Mouse (Mus musculus) MEL (cell line): ENCODE results near the gene Insrr. TPM values are rescaled to one million over a fixed set of nuclear protein-coding genes. Genes with fewer than 3 reads are reported as not detected.

Experiments
- DNase-seq: peaks from one replicate; pipeline ENCODE4 v3.0.0; 2011; ENCODE audit warnings: low read depth, low spot score
- H3K27ac ChIP-seq: 2 replicates; pipeline ENCODE4 v1.5.1; 2012; ENCODE audit warnings: low read depth, mild to moderate bottlenecking, control low read depth, low read length, moderate library complexity; ENCODE audit not compliant: control insufficient read depth
- H3K27me3 ChIP-seq, 2 experiments: fragments of 150-350 bp in 1 of 2; sonication (generic) in 1 of 2; 2 replicates each; pipeline ENCODE4 v1.6.1; 2012; ENCODE audit warnings: low read length in 2 of 2, mild to moderate bottlenecking in 2 of 2, improper control_type of control experiment in 1 of 2, moderate library complexity in 1 of 2; ENCODE audit not compliant: insufficient read depth in 2 of 2, control insufficient read depth in 1 of 2
- H3K36me3 ChIP-seq, 2 experiments: 2 replicates each; pipeline ENCODE4 v1.6.1; 2012 to 2014; ENCODE audit warnings: low read length in 2 of 2, improper control_type of control experiment in 1 of 2, inconsistent platforms in 1 of 2, mild to moderate bottlenecking in 1 of 2; ENCODE audit not compliant: insufficient read depth in 2 of 2, control insufficient read depth in 1 of 2
- H3K4me1 ChIP-seq, 2 experiments: fragments of 150-350 bp in 1 of 2; sonication (generic) in 1 of 2; 2 replicates each; pipeline ENCODE4 v1.6.1; 2012; ENCODE audit warnings: low read length in 2 of 2, improper control_type of control experiment in 1 of 2, mild to moderate bottlenecking in 1 of 2; ENCODE audit not compliant: insufficient read depth in 2 of 2, control insufficient read depth in 1 of 2
- H3K4me3 ChIP-seq, 2 experiments: fragments of 150-350 bp in 1 of 2; sonication (generic) in 1 of 2; 2 replicates each; pipeline ENCODE4 v1.5.1; 2012; ENCODE audit warnings: low read depth in 2 of 2, low read length in 2 of 2, mild to moderate bottlenecking in 2 of 2, moderate library complexity in 2 of 2, control low read depth in 1 of 2, improper control_type of control experiment in 1 of 2; ENCODE audit not compliant: control insufficient read depth in 1 of 2, insufficient read depth in 1 of 2
- H3K79me2 ChIP-seq: 2 replicates; pipeline ENCODE4 v1.6.1; 2012; ENCODE audit warnings: mild to moderate bottlenecking, low read length, moderate library complexity; ENCODE audit not compliant: control insufficient read depth, poor library complexity, insufficient read depth
- H3K9ac ChIP-seq: 2 replicates; pipeline ENCODE4 v1.6.1; 2012; ENCODE audit warnings: low read depth, mild to moderate bottlenecking, control low read depth, low read length, moderate library complexity; ENCODE audit not compliant: control insufficient read depth, poor library complexity, severe bottlenecking
- H3K9me3 ChIP-seq: fragments of 150-350 bp; sonication (generic); replicated peaks from 2 replicates; pipeline ENCODE4 v1.6.1; 2012; ENCODE audit warnings: mild to moderate bottlenecking, low read length, improper control_type of control experiment, moderate library complexity; ENCODE audit not compliant: insufficient read depth
- CHD1 ChIP-seq: IDR thresholded peaks from 2 replicates; pipeline ENCODE4 v1.6.1; 2012; ENCODE audit warnings: low read depth, mild to moderate bottlenecking, inconsistent platforms, low read length, improper control_type of control experiment
- CHD2 ChIP-seq: IDR thresholded peaks from 2 replicates; pipeline ENCODE4 v1.6.1; 2011; ENCODE audit warnings: low read length, improper control_type of control experiment
- CTCF ChIP-seq, 3 experiments: IDR thresholded peaks in 2 of 3; conservative IDR thresholded peaks in 1 of 3; 2 replicates each; pipeline ENCODE4 v1.5.1; 2011 to 2012; ENCODE audit warnings: low read length in 3 of 3, low read depth in 2 of 3, mild to moderate bottlenecking in 2 of 3, improper control_type of control experiment in 1 of 3, inconsistent platforms in 1 of 3, mixed read lengths in 1 of 3, moderate library complexity in 1 of 3; ENCODE audit not compliant: control insufficient read depth in 1 of 3, insufficient read depth in 1 of 3, poor library complexity in 1 of 3, severe bottlenecking in 1 of 3
- E2F4 ChIP-seq: IDR thresholded peaks from 2 replicates; pipeline ENCODE4 v1.6.1; 2011; ENCODE audit warnings: low read depth, low read length, improper control_type of control experiment, borderline replicate concordance
- ELF1 ChIP-seq: IDR thresholded peaks from 2 replicates; pipeline ENCODE4 v1.6.1; 2014; ENCODE audit warnings: low read depth, mild to moderate bottlenecking, inconsistent platforms, low read length, improper control_type of control experiment, moderate library complexity
- HCFC1 ChIP-seq: IDR thresholded peaks from 2 replicates; pipeline ENCODE4 v1.6.1; 2012; ENCODE audit warnings: low read depth, mild to moderate bottlenecking, inconsistent platforms, low read length, improper control_type of control experiment, moderate library complexity
- JUND ChIP-seq: IDR thresholded peaks from 2 replicates; pipeline ENCODE4 v1.6.1; 2011; ENCODE audit warnings: low read depth, mild to moderate bottlenecking, improper control_type of control experiment, low read length
- KAT2A ChIP-seq: conservative IDR thresholded peaks from 2 replicates; pipeline ENCODE4 v1.6.1; 2012; ENCODE audit warnings: low read depth, low read length, improper control_type of control experiment, inconsistent platforms
- MAFK ChIP-seq: IDR thresholded peaks from 2 replicates; pipeline ENCODE4 v1.6.1; 2011; ENCODE audit warnings: low read depth, mild to moderate bottlenecking, low read length, improper control_type of control experiment, borderline replicate concordance
- MAZ ChIP-seq: IDR thresholded peaks from 2 replicates; pipeline ENCODE4 v1.6.1; 2012; ENCODE audit warnings: low read depth, mild to moderate bottlenecking, inconsistent platforms, low read length, improper control_type of control experiment
- MXI1 ChIP-seq: IDR thresholded peaks from 2 replicates; pipeline ENCODE4 v1.6.1; 2011; ENCODE audit warnings: mild to moderate bottlenecking, low read depth, low read length, improper control_type of control experiment
- MYC ChIP-seq: IDR thresholded peaks from 2 replicates; pipeline ENCODE4 v1.6.1; 2011; ENCODE audit warnings: low read depth, mild to moderate bottlenecking, low read length, improper control_type of control experiment, moderate library complexity
- NRF1 ChIP-seq: IDR thresholded peaks from 2 replicates; pipeline ENCODE4 v1.6.1; 2014; ENCODE audit warnings: low read depth, mild to moderate bottlenecking, inconsistent platforms, low read length, improper control_type of control experiment, moderate library complexity; ENCODE audit not compliant: poor library complexity, insufficient read depth, severe bottlenecking
- POLR2AphosphoS5 ChIP-seq: IDR thresholded peaks from 2 replicates; pipeline ENCODE4 v1.6.1; 2012; ENCODE audit warnings: low read depth, borderline replicate concordance, mild to moderate bottlenecking, inconsistent platforms, low read length, moderate library complexity, mixed read lengths
- RAD21 ChIP-seq: IDR thresholded peaks from 2 replicates; pipeline ENCODE4 v1.6.1; 2011; ENCODE audit warnings: mild to moderate bottlenecking, low read depth, low read length, improper control_type of control experiment
- SIN3A ChIP-seq: IDR thresholded peaks from 2 replicates; pipeline ENCODE4 v1.6.1; 2012; ENCODE audit warnings: low read length, improper control_type of control experiment, inconsistent platforms
- TCF12 ChIP-seq: IDR thresholded peaks from 2 replicates; pipeline ENCODE4 v1.6.1; 2014; ENCODE audit warnings: low read depth, mild to moderate bottlenecking, inconsistent platforms, low read length, improper control_type of control experiment, moderate library complexity
- UBTF ChIP-seq: IDR thresholded peaks from 2 replicates; pipeline ENCODE4 v1.6.1; 2012; ENCODE audit warnings: low read depth, mild to moderate bottlenecking, inconsistent platforms, low read length, improper control_type of control experiment, moderate library complexity, borderline replicate concordance; ENCODE audit not compliant: insufficient read depth
- USF2 ChIP-seq, 2 experiments: IDR thresholded peaks; 2 replicates each; pipeline ENCODE4 v1.6.1; 2011 to 2012; ENCODE audit warnings: improper control_type of control experiment in 2 of 2, low read length in 2 of 2, borderline replicate concordance in 1 of 2, inconsistent platforms in 1 of 2, low read depth in 1 of 2, mild to moderate bottlenecking in 1 of 2; ENCODE audit not compliant: insufficient read depth in 1 of 2
- ZC3H11A ChIP-seq: IDR thresholded peaks from 2 replicates; pipeline ENCODE4 v1.6.1; 2012; ENCODE audit warnings: low read depth, mild to moderate bottlenecking, inconsistent platforms, low read length, improper control_type of control experiment
- polyA plus RNA-seq, 2 experiments: library from polyadenylated mRNA; stranded (reverse) in 1 of 2; unstranded in 1 of 2; fragments of >175 nt in 1 of 2; fragments of >200 nt in 1 of 2; gene quantifications; 2 replicates each; pipeline versions ENCODE4 v1.2.1 to v1.2.4; 2012; ENCODE audit warnings: low replicate concordance in 2 of 2, low read depth in 1 of 2; ENCODE audit not compliant: insufficient read length in 2 of 2, insufficient read depth in 1 of 2, missing spikeins in 1 of 2
- total RNA-seq: library from RNA; depleted of rRNA; stranded (reverse); fragments of 300-350 nt; gene quantifications from 2 replicates; pipeline ENCODE4 v1.2.3, GENCODE M21; 2012

Gene Insrr
- total and polyA plus RNA-seq, 3 experiments = 0.77 to 3.7 TPM; not detected in 1

DNA sequence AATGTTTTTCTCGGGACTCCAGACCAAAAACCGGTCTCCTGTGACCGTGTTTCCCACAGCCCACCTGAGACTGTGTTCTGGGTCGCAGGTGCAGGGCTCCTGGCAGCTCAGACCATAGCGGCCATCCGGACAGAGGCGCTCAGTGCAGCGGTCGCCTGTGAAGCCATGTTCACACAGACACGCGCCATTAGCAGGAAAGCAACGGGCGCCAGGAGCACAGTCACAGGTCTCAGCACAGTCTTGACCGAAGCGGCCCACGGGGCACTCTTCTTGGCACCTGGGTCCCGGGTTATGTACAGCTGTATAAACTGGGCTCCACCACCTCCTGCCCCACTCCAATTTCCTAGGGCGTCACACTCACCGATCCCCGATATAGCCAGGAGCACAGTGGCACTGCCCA lies 40.3 kb upstream of the Insrr start:
- H3K4me1 ChIP-seq = peaks cover 0 to 3% of the 10 kb centered on the region in 2 experiments; a peak in 1 of 4 replicates
- TF ChIP-seq ZC3H11A = no peak
- no peak for TF ChIP-seq MXI1
- TF ChIP-seq MAZ = no peak
- no peak for TF ChIP-seq SIN3A
- no peak for TF ChIP-seq MAFK
- no peak for TF ChIP-seq TCF12
- TF ChIP-seq KAT2A = no peak
- no peak for TF ChIP-seq USF2 (IDR thresholded peaks at IDR 0.05; ENCODE audit: borderline replicate concordance in 1 of 2, insufficient read depth in 1 of 2, low read depth in 1 of 2, low read length in 2 of 2)
- TF ChIP-seq CHD2 = no peak
- TF ChIP-seq CHD1 = no peak
- no peak for TF ChIP-seq MYC
- no peak for TF ChIP-seq JUND
- TF ChIP-seq E2F4 = no peak
- no peak for TF ChIP-seq POLR2AphosphoS5
- no peak for TF ChIP-seq ELF1
- no peak for TF ChIP-seq HCFC1
- no peak for TF ChIP-seq CTCF (IDR thresholded peaks at IDR 0.05 in 2 of 3, conservative IDR thresholded peaks at IDR 0.05 in 1 of 3; ENCODE audit: control insufficient read depth in 1 of 3, insufficient read depth in 1 of 3, low read depth in 2 of 3, low read length in 3 of 3, poor library complexity in 1 of 3, severe bottlenecking in 1 of 3)
- no peak for TF ChIP-seq UBTF
- no peak for TF ChIP-seq NRF1
- TF ChIP-seq, all 39 proteins: peak for 0
- Histone ChIP-seq H3K4me3 (no peak overlapping the region), H3K27me3 (no peaks in the 10 kb centered on the region; a peak in 1 of 4 replicates), H3K9me3 (no peaks in the 10 kb centered on the region), H3K79me2 (no peaks in the 10 kb centered on the region), H3K36me3 (no peaks in the 10 kb centered on the region), H3K27ac (no peak overlapping the region), H3K9ac (no peak overlapping the region)
- no peak for DNase-seq

DNA sequence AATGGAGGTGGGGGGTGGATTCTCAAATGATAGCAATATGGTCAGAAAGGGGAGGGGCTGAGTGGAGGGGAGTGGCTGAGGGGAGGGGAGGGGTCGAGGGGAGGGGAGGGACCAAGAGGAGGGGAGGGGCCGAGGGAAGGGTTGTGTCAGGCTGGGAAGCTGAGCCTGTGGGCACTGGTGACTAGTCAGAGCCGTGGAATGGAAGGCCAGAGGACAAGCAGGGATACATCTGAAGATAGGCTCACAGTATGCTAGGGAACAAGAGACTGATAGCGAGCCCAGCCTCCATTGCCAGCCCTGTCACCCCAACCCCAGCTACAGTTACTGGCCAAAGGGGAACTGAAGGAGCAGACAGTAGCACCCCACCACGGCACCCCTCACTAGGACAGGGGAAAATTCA lies 38.1 kb upstream of the Insrr start:
- Histone ChIP-seq H3K36me3 (no peaks in the 10 kb centered on the region), H3K79me2 (no peaks in the 10 kb centered on the region), H3K27ac (no peak overlapping the region), H3K4me3 (peak overlapping the region; percentile 36 to 54; a peak in 3 of 4 replicates), H3K9ac (peak overlapping the region; percentile 15; the same call in 1 of the 2 replicates), H3K27me3 (no peaks in the 10 kb centered on the region; a peak in 1 of 4 replicates), H3K9me3 (no peaks in the 10 kb centered on the region), H3K4me1 (peaks cover 0 to 3% of the 10 kb centered on the region in 2 experiments; a peak in 1 of 4 replicates)
- DNase-seq = peak; percentile 56
- TF ChIP-seq KAT2A (no peak), CTCF (IDR thresholded peaks at IDR 0.05 in 2 of 3, conservative IDR thresholded peaks at IDR 0.05 in 1 of 3; ENCODE audit: control insufficient read depth in 1 of 3, insufficient read depth in 1 of 3, low read depth in 2 of 3, low read length in 3 of 3, poor library complexity in 1 of 3, severe bottlenecking in 1 of 3) (no peak), RAD21 (no peak), MYC (no peak), MAFK (no peak), NRF1 (no peak), MXI1 (no peak)
